Mouse (Mus musculus) spleen, postnatal 14 days (tissue): Measurements from ENCODE around the gene Cd163l1.

Experiments
- DNase-seq, 2 experiments: peaks; one replicate each; pipeline ENCODE4 v3.0.0; 2021 to 2022; ENCODE audit warnings: low spot score in 2 of 2

Gene Cd163l1

GRCm38 (mm10) chr7:140217967-140218366, at the start of gene Cd163l1:
Gene Cd163l1, plus strand, starts transcription at chr7:140218267.
- no peak for DNase-seq

- DNase-seq: no peak
These were observed 48.7 kb upstream of the Cd163l1 start for GRCm38 (mm10) chr7:140169386-140169785.

- DNase-seq: no peak
These were observed 47.2 kb upstream of the Cd163l1 start for GRCm38 (mm10) chr7:140170863-140171262.

- DNase-seq: no peak
These were observed 45.1 kb upstream of the Cd163l1 start, which contains the start of gene Olfr523 for GRCm38 (mm10) chr7:140172936-140173335. Gene Olfr523, plus strand, starts transcription at chr7:140173217.

GRCm38 (mm10) chr7:140179176-140179575, 38.9 kb upstream of the Cd163l1 start:
- no peak for DNase-seq

GRCm38 (mm10) chr7:140180692-140181091, 37.4 kb upstream of the Cd163l1 start:
- no peak for DNase-seq

GRCm38 (mm10) chr7:140184206-140184605, 33.9 kb upstream of the Cd163l1 start:
- no peak for DNase-seq

- no peak for DNase-seq
These were observed 31.1 kb upstream of the Cd163l1 start for GRCm38 (mm10) chr7:140186646-140187620.

GRCm38 (mm10) chr7:140187721-140188390, 30.2 kb upstream of the Cd163l1 start:
- DNase-seq: no peak

GRCm38 (mm10) chr7:140188391-140189328, 29.4 kb upstream of the Cd163l1 start:
- no peak for DNase-seq

- no peak for DNase-seq
These were observed 27.6 kb upstream of the Cd163l1 start for GRCm38 (mm10) chr7:140190435-140190834.

- no peak for DNase-seq
These were observed 25.6 kb upstream of the Cd163l1 start for GRCm38 (mm10) chr7:140192445-140192844.

- no peak for DNase-seq
These were observed 25.2 kb upstream of the Cd163l1 start for GRCm38 (mm10) chr7:140192851-140193250.

- DNase-seq: no peak
These were observed 24.0 kb upstream of the Cd163l1 start for GRCm38 (mm10) chr7:140194031-140194430.

- DNase-seq: no peak
These were observed 22.1 kb upstream of the Cd163l1 start for GRCm38 (mm10) chr7:140196002-140196401.

- no peak for DNase-seq
These were observed 17.0 kb upstream of the Cd163l1 start for GRCm38 (mm10) chr7:140201090-140201489.

GRCm38 (mm10) chr7:140205864-140206263, 12.2 kb upstream of the Cd163l1 start, which contains the start of gene Olfr524:
Gene Olfr524, minus strand, starts transcription at chr7:140205964.
- DNase-seq: no peak

- DNase-seq: no peak
These were observed 11.2 kb upstream of the Cd163l1 start for GRCm38 (mm10) chr7:140206904-140207303.

GRCm38 (mm10) chr7:140208153-140208552, 9.9 kb upstream of the Cd163l1 start:
- no peak for DNase-seq

- DNase-seq: no peak
These were observed 9.4 kb upstream of the Cd163l1 start for GRCm38 (mm10) chr7:140208677-140209076.

GRCm38 (mm10) chr7:140213841-140214240, 4.2 kb upstream of the Cd163l1 start:
- DNase-seq: no peak
